Mouse (Mus musculus) embryo, embryonic 11.5 days (tissue): Measurements from ENCODE around the gene Dennd1a.

Experiments used
- DNase-seq: peaks from one replicate; pipeline ENCODE4 v3.0.0-alpha.2; 2012; ENCODE audit warnings: low read depth, low spot score

The Dennd1a gene

GRCm38 (mm10) chr2:37822122-37822521 is 465.1 kb downstream of the Dennd1a start:
- DNase-seq = no peak

- DNase-seq = no peak
Measured at GRCm38 (mm10) chr2:37819526-37820152, 467.6 kb downstream of the Dennd1a start.

GRCm38 (mm10) chr2:37818761-37819525 is 468.2 kb downstream of the Dennd1a start:
- no peak for DNase-seq

GRCm38 (mm10) chr2:37815676-37816075 is 471.5 kb downstream of the Dennd1a start:
- peak; percentile 75 for DNase-seq

- DNase-seq = no peak
Measured at GRCm38 (mm10) chr2:37814820-37815361, 472.3 kb downstream of the Dennd1a start.

GRCm38 (mm10) chr2:37812401-37812800 is 474.8 kb downstream of the Dennd1a start:
- no peak for DNase-seq

GRCm38 (mm10) chr2:37811682-37812081 is 475.5 kb downstream of the Dennd1a start:
- DNase-seq = no peak

GRCm38 (mm10) chr2:37802610-37803212 is 484.5 kb downstream of the Dennd1a start:
- peak; percentile 77 for DNase-seq

GRCm38 (mm10) chr2:37801687-37802086 is 485.5 kb downstream of the Dennd1a start:
- DNase-seq = no peak

GRCm38 (mm10) chr2:37799137-37799536 is 488.1 kb downstream of the Dennd1a start:
- no peak for DNase-seq

- no peak for DNase-seq
Measured at GRCm38 (mm10) chr2:37797046-37797445, 490.1 kb downstream of the Dennd1a start.

- no peak for DNase-seq
Measured at GRCm38 (mm10) chr2:37796021-37796420, 491.2 kb downstream of the Dennd1a start.

- no peak for DNase-seq
Measured at GRCm38 (mm10) chr2:37791340-37791739, 495.9 kb downstream of the Dennd1a start.

GRCm38 (mm10) chr2:37790738-37791137 is 496.5 kb downstream of the Dennd1a start:
- DNase-seq = no peak

GRCm38 (mm10) chr2:37789995-37790394 is 497.2 kb downstream of the Dennd1a start:
- no peak for DNase-seq

GRCm38 (mm10) chr2:37789029-37789428 is 498.2 kb downstream of the Dennd1a start:
- no peak for DNase-seq

GRCm38 (mm10) chr2:37788176-37788962 is 498.8 kb downstream of the Dennd1a start:
- DNase-seq = no peak

- no peak for DNase-seq
Measured at GRCm38 (mm10) chr2:37786461-37786860, 500.7 kb downstream of the Dennd1a start.

- no peak for DNase-seq
Measured at GRCm38 (mm10) chr2:37784473-37784872, 502.7 kb downstream of the Dennd1a start.

GRCm38 (mm10) chr2:37782002-37782401 is 505.2 kb downstream of the Dennd1a start:
- no peak for DNase-seq

GRCm38 (mm10) chr2:37781421-37781820 is 505.8 kb downstream of the Dennd1a start:
- DNase-seq = no peak
